Mouse (Mus musculus): ENCODE measurements at regions not wholly inside any gene's neighbourhood (a gene's known extent, or its start where the extent isn't known, plus 50 kb on each side); places are given as distances from the start of the nearest gene placed in this dataset.

GRCm38 (mm10) chr6:35426301-35426700 lies 100.4 kb upstream of the Fam180a start:
- TF ChIP-seq GATA1 (IDR thresholded peaks at IDR 0.05; ENCODE audit: low read length) (no peak), TAL1 (IDR thresholded peaks at IDR 0.05; ENCODE audit: low read length) (no peak)
